Mouse (Mus musculus) embryo, embryonic 11.5 days (tissue): Measurements from ENCODE around the gene Pla2g12b.

Source experiments
- DNase-seq: peaks from one replicate; pipeline ENCODE4 v3.0.0-alpha.2; 2012; ENCODE audit warnings: low read depth, low spot score

The Pla2g12b gene

DNA sequence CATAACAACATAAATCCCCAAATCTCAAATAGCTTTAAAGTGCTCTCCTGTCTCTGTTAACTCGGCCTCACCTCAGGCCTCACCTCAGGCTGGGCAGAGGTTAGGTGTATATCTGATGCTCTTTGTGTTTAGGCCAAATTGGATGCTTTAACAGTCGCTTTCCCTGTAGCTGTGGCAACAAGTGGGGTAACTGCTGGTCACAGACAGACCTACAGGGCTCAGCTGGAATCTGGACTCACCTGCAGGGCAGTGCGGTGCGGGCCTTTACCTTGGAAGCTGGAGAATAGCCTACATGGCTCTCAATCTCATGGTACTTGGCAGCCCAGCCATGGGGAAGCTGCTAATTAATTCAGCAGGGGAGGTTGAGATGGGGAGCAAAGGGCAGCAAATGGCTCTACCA is 63.2 kb downstream of the Pla2g12b start:
- no peak for DNase-seq

DNA sequence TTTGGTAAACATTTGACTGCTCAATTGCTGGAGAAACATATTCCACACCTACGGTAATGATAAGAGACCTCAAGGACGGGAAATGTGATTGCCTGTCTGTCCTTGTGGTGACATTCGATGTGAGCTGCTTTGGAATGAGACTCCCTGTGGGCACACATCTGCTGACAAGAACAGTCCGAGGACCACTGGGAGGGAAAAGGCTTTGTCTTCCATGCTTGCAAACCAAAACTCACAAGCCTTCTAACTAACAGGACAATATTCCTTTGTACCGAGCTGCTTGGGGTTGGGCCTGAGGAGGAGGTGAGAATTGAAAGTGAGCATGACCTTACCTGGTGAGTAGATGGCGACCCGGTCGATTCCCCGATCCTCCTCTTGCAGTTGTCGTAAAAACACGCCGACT is 63.8 kb downstream of the Pla2g12b start:
- no peak for DNase-seq

DNA sequence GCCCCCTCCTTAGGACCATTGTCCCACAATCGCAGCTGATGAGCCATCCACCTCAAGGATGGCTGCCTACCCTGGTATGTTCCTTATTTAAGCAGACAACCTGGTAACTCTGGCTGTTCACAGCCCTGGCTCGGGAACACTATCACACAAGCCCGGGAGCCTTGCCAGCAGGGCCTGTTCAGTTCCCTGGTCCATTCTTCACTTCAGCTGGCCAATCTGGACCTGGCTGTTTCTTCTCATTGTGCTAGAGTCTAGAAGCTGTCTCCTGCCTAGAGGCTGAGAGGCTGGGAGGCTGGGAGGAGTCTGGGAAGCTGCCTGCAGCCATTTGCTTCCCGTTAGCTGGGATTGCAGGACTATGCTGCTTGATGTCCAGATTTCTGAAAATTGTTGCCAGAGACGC is 67.0 kb downstream of the Pla2g12b start:
- DNase-seq: no peak
